Mouse (Mus musculus): Measurements from ENCODE around the gene Nrbp1.
A peak's percentile ranks its signal among the peaks of the same experiment; 100 is the strongest.
"Not testable (repeated sequence)": the region's sequence is repeated elsewhere in the genome, so short reads cannot be mapped to it uniquely, and the experiment has no call there.

Gene Nrbp1

DNA sequence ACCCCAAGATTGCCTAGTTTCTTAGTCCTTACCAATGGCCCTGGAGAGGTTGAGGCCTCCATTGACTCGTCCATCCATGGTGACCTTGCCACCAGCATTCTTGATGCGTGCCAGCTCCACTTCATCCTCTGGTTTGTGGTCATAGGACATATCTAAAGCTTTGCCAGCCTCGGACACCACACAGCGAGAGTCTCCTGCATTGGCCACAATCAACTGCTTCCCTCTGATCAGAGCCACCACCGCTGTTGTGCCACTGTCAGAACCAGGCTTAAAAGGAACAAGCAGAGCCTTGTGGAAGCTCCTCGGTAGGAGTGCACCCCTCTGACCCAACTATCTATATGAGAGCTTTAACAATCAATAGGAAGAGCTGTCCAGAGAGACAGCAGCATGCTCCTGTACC is 36.2 kb upstream of the Nrbp1 start:
- no peak for DNase-seq (ENCODE audit: extremely low read depth, low read depth)

DNA sequence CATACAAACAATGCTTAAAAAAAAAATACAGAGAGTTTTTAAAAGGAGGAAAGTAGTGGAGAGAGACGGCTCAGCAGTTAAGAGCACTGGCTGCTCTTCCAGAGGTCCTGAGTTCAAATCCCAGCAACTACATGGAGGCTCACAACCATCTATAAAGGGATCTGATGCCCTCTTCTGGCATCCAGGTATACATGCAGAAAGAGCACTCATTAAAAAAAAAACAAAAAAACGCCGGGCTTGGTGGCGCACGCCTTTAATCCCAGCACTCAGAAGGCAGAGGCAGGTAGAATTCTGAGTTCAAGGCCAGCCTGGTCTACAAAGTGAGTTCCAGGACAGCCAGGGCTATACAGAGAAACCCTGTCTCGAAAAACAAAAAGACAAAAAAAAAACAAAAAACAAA is 24.1 kb upstream of the Nrbp1 start:
- DNase-seq (ENCODE audit: extremely low read depth, low read depth): not testable (repeated sequence)

DNA sequence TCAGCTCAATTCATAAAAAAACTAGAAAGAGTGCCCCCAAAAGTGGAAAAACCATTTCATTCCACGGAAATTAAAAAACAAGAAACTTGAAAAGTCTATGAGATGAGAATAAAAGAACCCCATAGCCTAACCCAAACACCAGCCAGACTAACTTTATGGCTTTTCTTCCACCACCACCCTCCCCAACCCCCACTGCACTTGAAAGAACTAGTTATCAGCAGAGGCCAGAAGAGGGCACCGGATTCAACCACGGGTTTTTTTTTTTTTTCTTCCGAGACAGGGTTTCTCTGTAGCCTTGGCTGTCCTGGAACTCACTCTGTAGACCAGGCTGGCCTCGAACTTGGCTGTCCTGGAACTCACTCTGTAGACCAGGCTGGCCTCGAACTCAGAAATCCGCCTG is 22.4 kb upstream of the Nrbp1 start:
- peak; percentile 86 for DNase-seq (ENCODE audit: extremely low read depth, low read depth)

DNA sequence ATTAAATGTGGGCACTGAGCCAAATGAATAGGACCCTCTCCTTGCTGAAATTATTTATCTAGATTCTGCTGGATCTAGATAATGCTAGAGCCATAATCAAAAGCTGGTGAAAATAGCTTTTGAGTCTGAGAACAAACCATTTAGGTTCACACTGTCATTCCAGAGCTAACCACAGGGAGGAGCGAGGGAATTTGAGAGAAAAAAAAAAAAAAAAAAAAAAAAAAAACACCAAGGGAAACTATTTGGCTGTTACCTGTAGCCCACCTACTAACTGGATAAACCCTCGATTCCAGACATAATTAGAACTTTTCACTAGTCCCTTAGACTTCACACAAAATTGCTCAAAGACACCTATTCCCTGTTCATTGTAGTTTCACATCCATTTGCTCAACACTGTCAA is 21.6 kb upstream of the Nrbp1 start:
- DNase-seq (ENCODE audit: extremely low read depth, low read depth): no peak

DNA sequence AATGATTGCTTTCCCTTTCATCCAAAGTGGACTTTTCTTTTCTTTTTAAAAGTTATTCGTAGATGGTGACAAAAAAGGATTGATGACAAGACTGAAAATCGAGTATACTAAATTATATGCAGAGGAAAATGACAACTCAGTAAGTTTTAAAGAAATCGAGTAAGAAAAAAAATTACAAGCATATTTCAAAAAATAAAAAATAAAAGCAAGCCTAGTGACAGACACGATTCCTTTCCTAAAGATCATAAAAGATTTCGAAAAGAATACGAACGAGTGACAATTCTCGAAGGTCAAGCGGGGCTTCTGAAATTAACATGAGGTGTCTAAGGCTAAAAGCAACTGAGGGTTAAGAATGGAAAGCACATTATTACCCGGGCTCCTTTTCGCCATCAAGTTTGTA is 21.2 kb upstream of the Nrbp1 start:
- no peak for DNase-seq (ENCODE audit: extremely low read depth, low read depth)

DNA sequence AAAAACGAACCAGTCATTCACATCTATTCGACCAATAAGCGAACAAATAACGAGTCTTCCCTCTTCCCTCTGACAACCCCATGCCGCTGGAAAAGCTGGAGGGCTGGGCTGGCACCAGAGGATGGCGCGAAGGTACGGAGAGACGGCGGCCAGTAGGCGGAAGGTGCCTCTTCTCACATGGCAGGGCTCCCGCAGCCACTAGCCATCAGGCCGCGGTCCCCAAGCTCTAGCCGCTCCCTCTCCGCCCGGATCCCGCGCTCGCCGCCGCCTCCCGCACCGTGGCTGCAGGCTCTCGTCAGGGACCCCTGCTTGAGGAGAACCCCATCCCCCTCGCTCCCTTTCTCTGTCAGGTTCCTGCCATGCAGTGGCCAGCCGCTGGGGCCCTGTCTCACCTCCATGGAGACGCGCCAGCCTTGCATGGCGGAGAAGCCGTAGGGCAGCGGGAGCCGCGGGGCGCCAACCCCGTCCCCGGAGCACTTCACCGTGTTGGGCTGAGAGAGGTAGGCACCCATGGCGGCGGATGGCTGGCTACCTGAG is 20.7 kb upstream of the Nrbp1 start:
- no peak for DNase-seq (ENCODE audit: extremely low read depth, low read depth)

DNA sequence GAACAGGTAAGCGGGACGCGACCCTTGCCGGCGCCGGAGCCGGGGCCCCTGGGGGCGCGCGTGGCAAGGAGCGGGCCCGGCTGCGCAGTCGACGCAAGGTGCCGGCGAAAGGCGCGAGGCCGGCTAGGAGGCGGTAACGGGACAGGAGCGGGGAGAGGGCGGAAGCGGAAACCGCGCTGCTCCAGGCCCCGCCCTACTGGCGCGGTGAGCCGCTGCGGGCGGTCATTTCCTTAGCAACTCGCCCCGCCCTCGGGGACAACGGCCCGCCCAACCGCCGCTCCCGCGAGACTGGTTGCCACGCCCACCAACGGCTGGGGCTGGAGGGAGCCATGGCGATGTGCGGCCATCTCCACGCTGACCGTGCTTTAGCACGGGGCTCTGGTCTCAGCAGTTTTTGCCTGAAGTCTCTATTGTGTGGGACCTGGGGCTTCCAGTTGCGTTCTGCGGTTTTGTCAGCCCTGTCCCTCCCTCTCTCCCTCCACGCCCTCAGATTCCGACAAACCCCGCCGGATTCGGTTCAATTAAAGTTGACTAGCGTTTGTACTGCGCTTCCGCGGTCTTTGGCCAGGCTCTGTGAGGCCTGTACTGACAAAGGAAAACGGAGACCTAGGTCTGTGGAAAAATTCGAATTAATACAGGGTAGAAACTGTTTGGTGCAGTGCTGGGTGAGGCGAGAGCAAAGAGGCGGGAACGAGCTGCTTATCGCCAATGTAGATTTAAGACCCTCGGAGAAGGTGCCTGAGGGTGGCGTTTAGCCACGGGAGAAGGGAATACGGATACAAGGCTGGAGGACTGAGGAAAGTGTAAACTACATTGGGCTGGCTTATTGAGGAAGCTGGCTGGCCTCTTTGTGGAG is 20.0 kb upstream of the Nrbp1 start, which contains the start of gene Ppm1g:
Gene Ppm1g, minus strand, starts transcription at position 240 of the 856 bp plus-strand sequence.
- DNase-seq (ENCODE audit: extremely low read depth, low read depth): peak; percentile 75

DNA sequence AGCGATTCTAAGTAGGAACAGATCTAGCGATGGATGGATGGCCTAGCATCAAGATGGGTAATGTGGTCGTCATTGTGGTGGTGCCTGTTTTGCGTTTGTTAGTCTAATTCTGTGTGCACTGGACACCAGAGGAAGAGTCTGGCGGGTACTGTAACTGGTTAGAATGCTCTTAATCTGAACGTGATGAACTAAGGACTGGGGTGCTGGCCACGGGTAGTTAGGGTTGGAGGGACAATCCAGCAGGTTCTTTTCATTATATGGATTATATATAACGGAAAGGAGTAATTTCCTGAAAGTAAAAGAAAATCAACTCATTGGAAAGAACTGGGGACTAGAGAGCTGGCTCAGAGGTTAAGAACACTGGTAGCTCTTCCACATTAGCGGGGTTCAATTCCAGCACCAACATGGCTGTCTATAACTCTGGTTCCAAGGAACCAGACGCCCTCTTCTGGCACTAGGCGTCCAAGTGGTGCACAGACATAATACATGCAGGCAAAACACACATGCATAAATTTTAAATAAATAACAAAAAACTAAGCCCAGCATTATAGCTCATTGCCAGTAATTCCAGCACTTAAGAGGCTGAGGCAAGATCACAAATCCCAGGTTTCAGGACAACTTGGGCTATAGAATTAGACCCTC is 19.2 kb upstream of the Nrbp1 start:
- DNase-seq (ENCODE audit: extremely low read depth, low read depth): peak; percentile 86

DNA sequence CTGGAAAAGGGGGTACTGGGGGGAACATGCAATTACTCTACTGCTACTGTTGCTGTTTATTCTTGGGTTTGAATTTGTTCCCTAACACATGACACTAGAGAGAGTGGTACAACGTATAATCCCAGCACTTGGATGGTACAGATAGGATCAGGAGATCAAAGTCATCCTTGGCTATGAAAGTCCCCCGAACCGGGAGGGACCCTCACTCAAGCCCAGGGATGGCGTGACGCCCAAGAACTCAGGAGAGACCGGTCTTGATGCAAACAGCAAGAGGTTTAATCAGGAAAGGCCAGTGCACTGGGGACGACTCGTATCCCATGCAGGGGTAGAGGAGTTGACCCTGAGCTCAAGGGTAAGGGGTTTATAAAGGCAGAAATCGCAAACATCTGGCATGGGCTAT is 18.0 kb upstream of the Nrbp1 start:
- DNase-seq (ENCODE audit: extremely low read depth, low read depth): no peak

DNA sequence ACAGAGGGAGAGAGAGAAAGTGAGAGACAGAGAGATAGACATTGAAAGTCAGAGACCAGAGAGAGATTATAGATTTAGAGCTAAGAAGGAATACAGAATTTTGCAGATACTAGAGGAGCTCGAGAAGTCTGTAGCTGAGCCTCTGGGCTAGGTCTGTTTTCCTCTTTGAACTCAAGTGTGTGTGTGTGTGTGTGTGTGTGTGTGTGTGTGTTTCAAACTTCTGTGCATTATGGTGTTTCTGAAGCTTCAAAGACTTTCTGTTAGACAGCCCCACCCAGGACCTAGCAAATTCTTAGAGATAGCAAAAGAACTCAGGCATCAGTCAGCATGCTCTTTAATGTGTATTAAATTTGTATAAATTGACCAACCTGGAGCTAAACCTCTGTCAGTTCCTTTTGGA is 14.0 kb upstream of the Nrbp1 start:
- DNase-seq (ENCODE audit: extremely low read depth, low read depth): no peak

DNA sequence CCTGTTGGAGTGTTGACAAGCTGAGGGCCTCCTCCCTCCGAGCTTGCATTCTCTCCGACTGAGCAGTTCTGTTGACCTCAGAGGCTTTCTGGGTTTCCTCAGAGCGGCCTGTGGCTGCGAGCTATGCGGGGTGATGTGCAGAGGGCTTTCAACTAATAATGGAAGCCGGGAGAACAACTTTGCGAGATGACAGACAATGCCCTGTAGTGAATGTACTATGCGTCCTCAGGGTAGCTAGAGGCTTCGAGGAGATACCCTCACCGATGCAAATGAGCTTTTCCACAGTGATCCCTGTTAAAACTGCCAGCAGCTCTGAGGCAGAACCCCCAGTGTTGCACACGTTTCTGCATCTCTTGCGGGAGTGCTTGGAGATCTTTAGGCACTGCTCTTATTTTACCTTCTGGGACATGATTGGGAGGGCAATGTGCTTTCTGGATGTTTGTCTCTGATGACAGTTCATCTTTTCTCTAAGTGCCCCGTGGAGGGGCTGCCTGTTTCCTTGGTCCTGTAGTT is 914 bp downstream of the Nrbp1 start:
- peak; percentile 41 for DNase-seq (ENCODE audit: extremely low read depth, low read depth)

DNA sequence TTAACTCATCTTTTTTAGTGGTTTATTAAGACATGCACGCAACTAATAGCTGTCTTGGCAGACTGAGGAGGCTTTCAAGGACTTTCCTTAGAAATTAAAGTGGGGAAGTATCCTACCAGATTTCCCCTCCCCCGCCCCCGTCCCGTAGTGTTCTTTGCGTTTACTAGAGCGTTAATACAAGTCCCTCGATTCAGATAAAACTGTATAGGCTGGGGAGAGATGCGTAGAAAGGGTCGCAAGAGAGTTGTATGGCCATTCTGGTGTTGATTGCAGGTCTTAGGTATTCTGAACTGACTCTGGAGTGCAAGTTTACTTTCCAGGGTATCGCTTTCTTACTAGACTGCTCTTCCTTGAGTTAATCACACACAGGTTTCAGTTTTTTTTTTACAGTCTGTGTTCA is 1.5 kb downstream of the Nrbp1 start:
- DNase-seq (ENCODE audit: extremely low read depth, low read depth): peak; percentile 12

DNA sequence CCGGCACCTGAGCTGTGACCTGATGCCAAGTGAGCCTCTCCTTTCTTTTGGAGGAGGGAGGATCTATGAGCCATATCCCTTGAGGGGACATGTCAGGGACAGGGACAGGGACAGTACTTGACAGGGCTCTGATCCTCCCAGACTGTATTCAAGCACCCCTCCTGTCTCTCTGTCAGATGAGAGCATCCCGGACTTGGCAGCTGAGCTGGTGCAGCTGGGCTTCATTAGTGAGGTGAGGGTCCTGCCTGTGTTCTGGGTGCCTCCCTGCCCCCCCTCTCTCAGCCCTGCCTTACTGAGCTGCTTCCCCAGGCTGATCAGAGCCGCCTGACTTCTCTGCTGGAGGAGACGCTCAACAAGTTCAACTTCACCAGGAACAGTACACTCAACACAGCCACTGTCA is 10.1 kb downstream of the Nrbp1 start:
- no peak for DNase-seq (ENCODE audit: extremely low read depth, low read depth)

DNA sequence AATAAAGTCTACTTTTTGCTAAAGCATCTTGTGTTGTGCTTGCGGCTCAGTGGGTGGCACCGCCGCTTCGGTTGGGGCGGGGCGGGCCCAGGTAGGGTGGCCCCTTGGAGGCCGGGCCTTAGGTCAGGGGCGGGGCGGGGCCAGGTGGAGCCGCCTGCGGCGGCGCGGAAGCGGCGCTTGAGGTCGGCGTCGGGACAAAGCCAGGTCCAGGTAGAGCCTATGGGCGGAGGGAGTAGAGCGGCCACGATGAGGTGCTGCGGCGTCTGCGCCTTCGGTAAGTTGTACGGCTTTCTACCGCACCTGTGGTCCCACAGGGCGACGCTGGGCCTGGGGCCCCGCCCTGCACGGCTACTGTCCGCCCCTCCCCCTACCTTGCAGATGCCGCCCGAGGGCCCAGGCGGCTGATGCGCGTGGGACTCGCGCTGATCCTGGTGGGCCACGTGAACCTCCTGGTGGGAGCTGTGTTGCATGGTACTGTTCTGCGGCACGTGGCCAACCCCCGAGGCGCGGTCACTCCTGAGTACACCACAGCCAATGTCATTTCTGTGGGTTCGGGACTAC is 11.0 kb downstream of the Nrbp1 start, which contains the start of gene Krtcap3:
Gene Krtcap3, plus strand, starts transcription at position 151 of the 561 bp plus-strand sequence.
- DNase-seq (ENCODE audit: extremely low read depth, low read depth): no peak

DNA sequence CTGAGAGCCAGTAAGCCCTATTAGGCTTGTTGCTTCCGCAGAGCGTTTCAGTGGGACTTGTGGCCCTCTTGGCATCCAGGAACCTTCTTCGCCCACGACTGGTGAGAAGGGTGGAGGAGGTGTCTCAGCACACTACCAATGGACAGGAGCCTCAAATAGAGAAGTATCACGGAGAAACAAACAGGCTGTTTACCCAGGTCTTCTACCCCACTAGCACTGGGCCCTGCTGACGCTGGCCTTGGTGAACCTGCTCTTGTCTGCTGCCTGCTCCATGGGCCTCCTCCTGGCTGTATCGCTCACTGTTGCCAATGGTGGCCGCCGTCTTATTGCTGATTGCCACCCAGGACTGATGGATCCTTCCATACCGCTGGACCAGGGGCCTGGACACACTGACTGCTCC is 11.5 kb downstream of the Nrbp1 start:
- no peak for DNase-seq (ENCODE audit: extremely low read depth, low read depth)

DNA sequence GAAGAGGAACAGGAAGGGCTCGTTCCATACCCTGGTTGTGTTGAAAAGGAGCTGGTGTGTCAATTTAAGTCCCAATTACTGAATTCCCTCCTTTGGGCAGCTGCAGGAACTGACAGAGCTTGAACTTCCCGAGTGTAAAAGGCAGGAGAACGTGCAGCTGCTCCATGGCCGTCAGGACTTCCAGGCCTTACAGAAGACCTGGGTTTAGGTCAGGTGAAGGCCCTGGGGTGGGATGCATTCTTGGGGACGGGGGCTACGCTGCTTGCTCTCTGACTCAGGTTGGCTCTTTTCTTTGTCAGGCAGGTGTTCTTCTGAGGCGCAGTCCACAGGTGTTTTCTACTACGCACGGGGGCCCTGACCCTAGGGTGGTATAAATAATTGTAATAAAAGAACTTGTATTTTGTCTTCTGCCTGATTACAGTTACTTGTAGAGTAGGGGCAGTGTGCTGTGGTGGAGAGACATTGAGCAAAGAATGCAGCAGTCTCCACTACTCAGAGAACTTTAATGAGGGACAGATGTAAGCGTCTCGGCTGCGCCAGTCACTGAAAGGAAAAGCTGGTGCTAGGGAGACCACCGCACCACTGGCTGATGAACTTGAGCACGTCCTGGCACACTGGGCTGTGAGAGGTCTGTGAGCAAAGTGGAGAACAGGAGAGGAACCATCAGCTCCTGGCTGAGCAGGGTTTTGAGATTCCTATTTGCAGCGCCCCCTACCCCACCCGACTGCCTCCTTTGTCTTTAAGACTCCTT is 12.3 kb downstream of the Nrbp1 start:
- no peak for DNase-seq (ENCODE audit: extremely low read depth, low read depth)

DNA sequence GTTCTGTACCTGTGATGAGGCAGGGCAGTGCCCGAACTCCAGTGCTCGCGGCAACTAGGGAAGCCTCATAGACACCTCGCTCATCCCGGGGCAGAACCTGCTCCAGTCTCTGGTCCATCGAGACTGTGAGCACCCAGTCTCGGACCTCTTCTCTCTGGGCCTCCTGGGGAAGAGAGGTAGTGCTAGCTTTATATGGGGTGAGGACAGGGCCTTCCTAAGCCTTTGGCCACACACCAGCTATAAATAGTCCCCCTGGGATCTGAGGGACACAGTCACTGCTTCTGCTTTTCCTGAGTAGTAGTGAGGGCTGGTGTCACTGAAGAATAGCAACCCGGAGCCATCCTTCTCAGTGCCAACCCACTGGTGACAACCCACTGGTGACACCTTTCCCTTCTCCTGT is 13.1 kb downstream of the Nrbp1 start:
- DNase-seq (ENCODE audit: extremely low read depth, low read depth): no peak

DNA sequence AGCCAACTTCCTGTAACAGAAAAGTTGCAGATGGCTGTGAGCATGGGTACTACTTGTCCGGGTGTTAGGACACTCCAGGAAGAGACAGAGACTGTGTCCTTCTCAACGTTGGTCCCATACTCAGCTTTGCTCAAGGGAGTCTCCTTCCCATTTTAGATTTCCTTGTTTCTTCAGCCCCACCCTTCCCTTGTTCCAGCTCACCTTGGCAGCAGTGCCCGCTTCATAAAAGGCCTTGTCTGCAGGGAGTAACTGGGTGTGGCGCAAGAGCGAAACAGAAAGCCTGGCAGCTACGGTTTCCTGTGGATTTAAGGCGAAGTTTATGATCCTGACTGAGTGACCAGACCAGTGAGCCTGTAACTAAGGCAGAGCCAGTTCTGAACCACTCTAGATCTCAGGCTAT is 13.8 kb downstream of the Nrbp1 start:
- DNase-seq (ENCODE audit: extremely low read depth, low read depth): no peak

DNA sequence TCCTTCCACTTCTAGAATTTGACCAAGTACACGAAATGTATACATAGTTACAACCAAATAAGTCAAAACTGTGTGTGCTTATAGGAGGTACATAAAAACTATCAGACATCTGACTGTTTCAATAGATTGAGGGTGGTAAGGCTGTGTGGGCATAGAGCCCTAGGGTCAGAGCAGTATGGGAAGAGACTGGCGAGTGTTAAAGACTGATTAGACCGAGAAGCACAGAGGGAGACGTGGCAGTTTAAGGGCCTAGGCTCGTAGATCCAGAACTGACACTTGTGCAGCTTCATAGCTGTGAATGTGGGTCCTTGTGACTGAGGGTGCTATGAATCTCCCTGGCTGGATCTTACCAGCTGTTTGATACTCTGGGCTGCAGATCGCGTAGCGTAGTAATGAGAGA is 14.2 kb downstream of the Nrbp1 start:
- DNase-seq (ENCODE audit: extremely low read depth, low read depth): no peak

DNA sequence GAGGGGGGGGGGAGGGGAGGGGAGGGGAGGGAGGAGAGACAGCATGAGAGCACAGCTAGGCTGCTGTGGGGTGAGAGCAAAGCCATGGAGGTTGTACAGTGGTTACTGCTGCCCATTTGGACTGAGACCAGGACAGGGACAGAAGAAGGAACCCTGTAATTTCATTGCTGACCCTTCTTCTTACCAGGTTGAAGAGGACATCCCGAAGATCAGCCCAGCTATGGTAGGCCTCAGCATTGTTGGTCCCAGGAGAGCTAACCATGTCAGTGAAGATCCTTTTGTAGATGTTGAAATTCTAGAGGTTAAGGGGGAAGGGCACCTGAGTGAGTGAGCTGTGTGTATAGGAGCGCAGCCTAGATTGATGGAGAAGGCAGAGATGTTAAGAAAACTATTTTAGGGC is 14.7 kb downstream of the Nrbp1 start:
- no peak for DNase-seq (ENCODE audit: extremely low read depth, low read depth)

DNA sequence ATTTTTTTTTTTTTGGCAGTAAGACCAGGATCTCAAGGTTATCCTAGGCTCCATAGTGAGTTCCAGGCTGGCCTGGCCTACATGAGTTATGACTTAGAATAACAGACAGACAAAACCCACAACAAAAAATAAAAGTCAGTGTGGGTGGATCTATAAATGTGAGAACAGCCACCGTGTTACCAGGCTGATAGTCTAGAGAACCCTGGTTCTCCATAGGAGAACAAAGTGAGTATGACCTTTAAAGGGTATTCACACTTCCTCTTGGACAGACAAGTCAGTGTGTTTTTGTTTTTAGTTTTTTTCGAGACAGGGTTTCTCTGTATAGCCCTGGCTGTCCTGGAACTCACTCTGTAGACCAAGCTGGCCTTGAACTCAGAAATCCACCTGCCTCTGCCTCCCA is 15.3 kb downstream of the Nrbp1 start:
- DNase-seq (ENCODE audit: extremely low read depth, low read depth): no peak
